14 mouse cellular contexts compared by ENCODE assay signal in the genomic region with DNA sequence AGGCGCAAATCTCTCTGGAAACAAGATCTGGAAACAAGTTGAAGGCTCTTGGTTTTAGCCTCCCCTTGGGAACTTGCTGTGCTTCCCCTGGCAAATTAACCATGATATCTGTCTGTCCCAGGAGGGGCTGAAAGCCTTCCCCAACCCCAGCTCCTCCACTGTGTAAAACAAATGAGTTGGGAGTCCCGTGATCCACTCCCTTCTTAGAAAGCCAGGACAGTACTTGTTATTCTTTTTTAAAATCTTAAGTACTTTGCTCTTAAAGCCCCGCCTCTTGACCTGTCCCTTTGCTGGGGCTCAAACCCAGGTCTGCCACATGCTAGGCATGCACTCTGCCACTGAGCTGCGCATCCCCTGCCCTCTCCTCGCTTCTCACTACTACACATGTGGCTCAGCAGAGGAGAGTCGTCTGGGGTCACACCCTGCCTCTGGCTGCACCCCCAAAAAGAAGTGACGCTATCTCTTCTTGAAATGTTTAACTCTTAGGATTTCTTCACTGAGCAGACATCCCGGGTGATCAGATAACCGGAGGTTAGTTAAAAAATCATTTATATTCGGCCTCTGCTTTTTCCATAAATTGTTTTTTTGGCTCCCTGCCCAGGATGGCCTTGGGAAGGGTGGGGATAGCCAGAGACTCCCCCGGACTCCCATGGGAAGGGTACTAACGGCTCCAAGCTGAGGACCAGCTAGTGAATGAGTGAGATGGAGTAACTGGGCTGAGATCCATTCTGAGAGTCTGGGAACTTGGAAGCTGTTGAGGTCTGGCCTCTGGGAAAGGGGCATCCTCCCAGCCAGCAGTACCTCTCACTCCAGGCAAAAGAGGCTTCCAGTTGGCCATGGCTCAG. TPM values are rescaled to one million over a fixed set of nuclear protein-coding genes. Genes with fewer than 3 reads are reported as not detected.
DNase-seq lines count a peak whose midpoint lies in the region; ATAC-seq and TF ChIP-seq lines count a peak whose summit lies in the region.
"Had no signal": no experiment of that assay in that cellular context is flagged by ENCODE, and none has a peak within 500 bp of the region (broad histone marks: within the 10 kb centered on the region; RNA-seq: fewer than 3 reads in every experiment).

No protein-coding gene starts in this region.

- no peaks in the 10 kb centered on the region for H3K9me3 ChIP-seq in lung, postnatal 0 days (ENCODE audit: low read length)
- H3K9me3 ChIP-seq in stomach, embryonic 16.5 days (replicated peaks; ENCODE audit: control insufficient read depth, low read length): no peaks in the 10 kb centered on the region
- H3K9me3 ChIP-seq: hindbrain, embryonic 10.5 days; liver, embryonic 15.5 days had no signal

- no peak overlapping the region for H3K4me2 ChIP-seq in lung, postnatal 0 days (replicated peaks; ENCODE audit: low read depth, low read length)
- no peak overlapping the region for H3K4me2 ChIP-seq in stomach, embryonic 16.5 days (ENCODE audit: low read depth, low read length)
- H3K4me2 ChIP-seq: liver, embryonic 15.5 days had no signal

- ATAC-seq in lung, postnatal 0 days: peak; percentile 8; the same call in 1 of the 2 replicates
- no peak for ATAC-seq in stomach, embryonic 16.5 days (ENCODE audit: insufficient read depth, low FRiP score)
- ATAC-seq: CD4-positive, CD25-positive, alpha-beta regulatory T cell, adult 4 months had no signal

- H3K4me3 ChIP-seq in lung, postnatal 0 days (ENCODE audit: low read depth, low read length): no peak overlapping the region
- H3K4me3 ChIP-seq in stomach, embryonic 16.5 days (replicated peaks; ENCODE audit: low read length): no peak overlapping the region
- H3K4me3 ChIP-seq: hindbrain, embryonic 10.5 days; liver, embryonic 15.5 days had no signal

- TF ChIP-seq EP300 in lung, postnatal 0 days (IDR thresholded peaks at IDR 0.05): no peak

- WGBS in lung, postnatal 0 days: 35% methylated on average over 12 of the region's 12 CpGs
- 33% methylated on average over 12 of the region's 12 CpGs for WGBS in stomach, embryonic 16.5 days

- no peak for TF ChIP-seq CTCF in lung, postnatal 0 days (IDR thresholded peaks at IDR 0.05)

- intact Hi-C loops in heart, postnatal 25 days (cut with DNase I): no loop called here

- peaks cover 7% of the 10 kb centered on the region; the same call in 1 of the 2 replicates for H3K4me1 ChIP-seq in lung, postnatal 0 days (ENCODE audit: insufficient read depth, low read depth, low read length)
- peaks cover 38% of the 10 kb centered on the region for H3K4me1 ChIP-seq in stomach, embryonic 16.5 days (ENCODE audit: control insufficient read depth, insufficient read depth, low read length)

- H3K36me3 ChIP-seq in lung, postnatal 0 days (ENCODE audit: insufficient read depth, low read length): no peaks in the 10 kb centered on the region
- H3K36me3 ChIP-seq in stomach, embryonic 16.5 days (ENCODE audit: control insufficient read depth, insufficient read depth, low read length): no peaks in the 10 kb centered on the region
- H3K36me3 ChIP-seq: hindbrain, embryonic 10.5 days; liver, embryonic 15.5 days had no signal

- peak overlapping the region; percentile 20; the same call in 1 of the 2 replicates for H3K27ac ChIP-seq in lung, postnatal 0 days (ENCODE audit: low read length)
- peak overlapping the region; percentile 21 for H3K27ac ChIP-seq in stomach, embryonic 16.5 days (ENCODE audit: low read length)
- H3K27ac ChIP-seq: hindbrain, embryonic 10.5 days; liver, embryonic 15.5 days had no signal

- H3K9ac ChIP-seq in lung, postnatal 0 days (replicated peaks; ENCODE audit: low read depth): no peak overlapping the region
- H3K9ac ChIP-seq in stomach, embryonic 16.5 days (ENCODE audit: low read length): no peak overlapping the region
- H3K9ac ChIP-seq: liver, embryonic 15.5 days had no signal

- no peaks in the 10 kb centered on the region for H3K27me3 ChIP-seq in lung, postnatal 0 days (replicated peaks; ENCODE audit: insufficient read depth, low read length)
- H3K27me3 ChIP-seq in stomach, embryonic 16.5 days (ENCODE audit: control insufficient read depth, insufficient read depth, low read length): no peaks in the 10 kb centered on the region
- H3K27me3 ChIP-seq: liver, embryonic 15.5 days had no signal

- DNase-seq in heart, adult 11 months: peak; percentile 87
- DNase-seq in heart, postnatal 25 days (ENCODE audit: low spot score): no peak
- DNase-seq in lung, postnatal 0 days (ENCODE audit: low spot score): no peak
- DNase-seq in lung, postnatal 14 days: no peak
- DNase-seq in ZHBTc4 (ENCODE audit: low read depth, low spot score): peak; percentile 51
- no peak for DNase-seq in kidney, postnatal 14 days
- DNase-seq: embryo, embryonic 11 days; kidney, adult 9 months; midbrain, embryonic 14.5 days; thymus, postnatal 25 days had no signal

RNA-seq across cellular contexts. Expression of a gene that starts 9.0 kb away (rescaled TPM):
- total RNA-seq in heart, postnatal 25 days (2021): 10 to 100 TPM; 30.3 to 30.6 TPM
- polyA plus RNA-seq in lung, postnatal 0 days (2015; fragmentation: Nextera tagmentation; extraction: Ambion mirVana): 57.7 and 69.7 TPM in 2 replicates
- 28.8 and 32.8 TPM in 2 replicates for polyA plus RNA-seq in stomach, embryonic 16.5 days (2015; fragmentation: Nextera tagmentation; extraction: Ambion mirVana)

RNA-seq across cellular contexts. Expression of a gene that starts 55.7 kb away (rescaled TPM):
- total RNA-seq in heart, postnatal 25 days (2021): under 1 TPM; 0.10 to 0.14 TPM
- polyA plus RNA-seq in lung, postnatal 0 days (2015; fragmentation: Nextera tagmentation; extraction: Ambion mirVana): 3.0 TPM in 2 replicates
- polyA plus RNA-seq in stomach, embryonic 16.5 days (2015; fragmentation: Nextera tagmentation; extraction: Ambion mirVana): 2.1 and 2.3 TPM in 2 replicates

Comparison
In these comparisons a context has a peak if more than half of its experiments do, and no peak if none do; other contexts are left out.
1. DNase-seq: peak in heart, adult 11 months (single experiment) and ZHBTc4 (single experiment); none in heart, postnatal 25 days (single experiment), lung, postnatal 0 days (single experiment), lung, postnatal 14 days (single experiment) and kidney, postnatal 14 days (single experiment).